ENCODE assay signal across 17 mouse cellular contexts in the genomic region with DNA sequence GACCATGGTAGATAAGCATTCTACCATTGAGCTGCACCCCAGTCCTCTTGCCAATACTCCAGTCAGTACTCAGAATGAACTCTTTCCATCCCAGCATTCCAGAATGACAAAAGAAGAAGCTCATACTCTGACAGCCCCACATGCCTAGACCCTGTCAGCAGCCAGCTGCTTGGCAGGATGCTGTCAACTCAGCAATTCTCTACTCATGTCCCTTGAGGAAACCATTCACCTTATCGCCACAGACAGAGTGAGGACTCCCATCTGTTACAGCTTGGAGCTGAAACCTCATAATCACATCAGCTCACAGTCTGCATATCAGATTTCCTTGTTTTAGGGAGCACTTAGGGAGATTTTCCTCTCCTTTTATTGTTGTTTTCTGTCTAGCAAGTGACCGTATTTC.
DNase-seq lines count a peak whose midpoint lies in the region; ATAC-seq and TF ChIP-seq lines count a peak whose summit lies in the region.
"Had no signal": no experiment of that assay in that cellular context is flagged by ENCODE, and none has a peak within 500 bp of the region (broad histone marks: within the 10 kb centered on the region; RNA-seq: fewer than 3 reads in every experiment).

No protein-coding gene starts in this region.

- DNase-seq in heart, adult 11 months, result peak; percentile 90
- no peak for DNase-seq in heart, embryonic 10.5 days (ENCODE audit: low spot score)
- DNase-seq in lung, embryonic 14.5 days, result peak; percentile 74
- no peak for DNase-seq in lung, postnatal 36 days
- DNase-seq in heart, adult 9 months (ENCODE audit: low spot score in 2 of 2), result peak; percentile 8 to 29
- peak; percentile 36 to 59 for DNase-seq in kidney, postnatal 4 days
- DNase-seq: cerebellum, adult 11 months; cerebellum, postnatal 36 days; midbrain, embryonic 14.5 days; right cerebral cortex, adult 18-20 months had no signal

- peak; percentile 83 for ATAC-seq in lung, embryonic 14.5 days (ENCODE audit: insufficient read depth)
- no peak for ATAC-seq in forebrain, embryonic 13.5 days
- ATAC-seq: forebrain, embryonic 16.5 days; intestine, postnatal 0 days had no signal

- H3K4me2 ChIP-seq in lung, embryonic 14.5 days, result no peak overlapping the region
- no peak overlapping the region for H3K4me2 ChIP-seq in forebrain, embryonic 13.5 days
- H3K4me2 ChIP-seq: hindbrain, embryonic 15.5 days; stomach, embryonic 15.5 days had no signal

- no peaks in the 10 kb centered on the region for H3K27me3 ChIP-seq in heart, embryonic 10.5 days (ENCODE audit: insufficient read depth, poor library complexity, severe bottlenecking)
- no peaks in the 10 kb centered on the region for H3K27me3 ChIP-seq in lung, embryonic 14.5 days (ENCODE audit: insufficient read depth, low read length)
- H3K27me3 ChIP-seq in forebrain, embryonic 13.5 days, result no peaks in the 10 kb centered on the region
- H3K27me3 ChIP-seq: hindbrain, embryonic 15.5 days; stomach, embryonic 15.5 days had no signal

- no peak overlapping the region for H3K4me3 ChIP-seq in heart, embryonic 10.5 days
- no peak overlapping the region for H3K4me3 ChIP-seq in lung, embryonic 14.5 days (ENCODE audit: low read depth, low read length)
- H3K4me3 ChIP-seq in forebrain, embryonic 13.5 days, result no peak overlapping the region
- H3K4me3 ChIP-seq: heart, adult 2 months; hindbrain, embryonic 15.5 days; stomach, embryonic 15.5 days had no signal

- H3K36me3 ChIP-seq in heart, embryonic 10.5 days, result no peaks in the 10 kb centered on the region
- H3K36me3 ChIP-seq in lung, embryonic 14.5 days (ENCODE audit: insufficient read depth), result no peaks in the 10 kb centered on the region
- H3K36me3 ChIP-seq in forebrain, embryonic 13.5 days (ENCODE audit: poor library complexity, severe bottlenecking), result no peaks in the 10 kb centered on the region
- H3K36me3 ChIP-seq: hindbrain, embryonic 15.5 days; stomach, embryonic 15.5 days had no signal

- TF ChIP-seq CTCF in lung, embryonic 14.5 days (IDR thresholded peaks at IDR 0.05; ENCODE audit: low read depth), result no peak

- no peaks in the 10 kb centered on the region for H3K4me1 ChIP-seq in heart, embryonic 10.5 days
- H3K4me1 ChIP-seq in lung, embryonic 14.5 days (ENCODE audit: insufficient read depth), result no peaks in the 10 kb centered on the region
- H3K4me1 ChIP-seq in forebrain, embryonic 13.5 days, result no peaks in the 10 kb centered on the region
- H3K4me1 ChIP-seq: hindbrain, embryonic 15.5 days; stomach, embryonic 15.5 days had no signal

- WGBS in heart, embryonic 10.5 days, result 37% methylated on average over 2 of the region's 2 CpGs
- 42% methylated on average over 2 of the region's 2 CpGs for WGBS in lung, embryonic 14.5 days
- WGBS in forebrain, embryonic 13.5 days, result 69% methylated on average over 2 of the region's 2 CpGs

- H3K9me3 ChIP-seq in heart, embryonic 10.5 days, result no peaks in the 10 kb centered on the region
- no peaks in the 10 kb centered on the region for H3K9me3 ChIP-seq in lung, embryonic 14.5 days (ENCODE audit: low read depth, low read length)
- H3K9me3 ChIP-seq in forebrain, embryonic 13.5 days (replicated peaks), result no peaks in the 10 kb centered on the region
- H3K9me3 ChIP-seq: hindbrain, embryonic 15.5 days; stomach, embryonic 15.5 days had no signal

- no peak overlapping the region for H3K27ac ChIP-seq in heart, embryonic 10.5 days
- no peak overlapping the region for H3K27ac ChIP-seq in lung, embryonic 14.5 days (ENCODE audit: low read depth)
- H3K27ac ChIP-seq in forebrain, embryonic 13.5 days, result no peak overlapping the region
- H3K27ac ChIP-seq: heart, adult 2 months; hindbrain, embryonic 15.5 days; macrophage; stomach, embryonic 15.5 days had no signal

- no peak overlapping the region for H3K9ac ChIP-seq in lung, embryonic 14.5 days
- H3K9ac ChIP-seq in forebrain, embryonic 13.5 days, result no peak overlapping the region
- H3K9ac ChIP-seq: hindbrain, embryonic 15.5 days; stomach, embryonic 15.5 days had no signal

Comparison
In these comparisons a context has a peak if more than half of its experiments do, and no peak if none do; other contexts are left out.
1. DNase-seq: peak in heart, adult 11 months (single experiment), lung, embryonic 14.5 days (single experiment), heart, adult 9 months (2 of 2) and kidney, postnatal 4 days (2 of 2); none in heart, embryonic 10.5 days (single experiment) and lung, postnatal 36 days (single experiment).